Mouse (Mus musculus): ENCODE data around the gene Tnfrsf19.

DNA sequence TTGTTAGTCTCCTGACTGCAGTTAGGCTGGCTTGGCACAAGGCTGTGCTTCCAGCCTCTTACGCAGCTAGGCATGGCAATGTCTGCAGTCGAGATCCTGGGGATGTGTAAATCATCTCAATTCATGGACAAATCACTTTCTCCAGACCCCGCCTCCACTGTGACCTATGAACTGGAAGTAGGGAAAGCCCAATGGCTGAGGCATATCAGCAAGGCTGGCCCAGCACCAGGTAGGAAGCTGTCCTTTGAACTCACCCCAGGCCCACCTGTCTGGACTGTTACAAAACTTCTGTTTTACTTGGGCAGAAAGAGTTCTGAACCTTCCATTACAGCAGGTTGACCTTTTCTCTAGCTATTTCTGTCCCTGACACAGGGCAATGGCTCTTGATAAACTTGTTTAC is 70.6 kb downstream of the Tnfrsf19 start:
- TF ChIP-seq POLR2A (IDR thresholded peaks at IDR 0.05; ENCODE audit: low read depth, low read length) (no peak), CTCF (conservative IDR thresholded peaks at IDR 0.05; ENCODE audit: insufficient read depth, insufficient read length, low read depth, low read length) (no peak)

All from kidney, adult 2 months (tissue).